Mouse (Mus musculus): ENCODE measurements around the gene Phf21a. TPM values are rescaled to one million over a fixed set of nuclear protein-coding genes. Genes with fewer than 3 reads are reported as not detected.
"Not testable (repeated sequence)": the region's sequence is repeated elsewhere in the genome, so short reads cannot be mapped to it uniquely, and the experiment has no call there.

The Phf21a gene
- total and polyA plus RNA-seq, 2 experiments from 2014 or later: 34.4 to 146 TPM

GRCm38 (mm10) chr2:92395535-92395934, 302.6 kb downstream of the Phf21a start:
- H3K4me1 ChIP-seq (ENCODE audit: insufficient read depth): peaks cover 29% of the 10 kb centered on the region

GRCm38 (mm10) chr2:92397436-92397835, 304.5 kb downstream of the Phf21a start:
- H3K9me3 ChIP-seq (ENCODE audit: low read length): no peaks in the 10 kb centered on the region
- no peaks in the 10 kb centered on the region for H3K27me3 ChIP-seq (ENCODE audit: insufficient read depth, low read length)
- DNase-seq: no peak
- no peak for ATAC-seq
- TF ChIP-seq CTCF (IDR thresholded peaks at IDR 0.05; ENCODE audit: low read depth): no peak
- peaks cover 15% of the 10 kb centered on the region for H3K4me1 ChIP-seq (ENCODE audit: insufficient read depth)
- no peak overlapping the region for H3K4me3 ChIP-seq (ENCODE audit: low read depth, low read length)
- no peak overlapping the region for H3K27ac ChIP-seq (ENCODE audit: low read depth, low read length)
- no peak overlapping the region for H3K9ac ChIP-seq
- H3K36me3 ChIP-seq (ENCODE audit: insufficient read depth): no peaks in the 10 kb centered on the region
- WGBS: 83% methylated on average over 1 of the region's 1 CpGs
- peak overlapping the region; percentile 31; the same call in 1 of the 2 replicates for H3K4me2 ChIP-seq (ENCODE audit: low read depth)

More at GRCm38 (mm10) chr2:92395535-92395934, 302.6 kb downstream of the Phf21a start:
- WGBS: 91% methylated on average over 3 of the region's 3 CpGs
- DNase-seq (no peak), ATAC-seq (no peak)
- Histone ChIP-seq H3K4me3 (ENCODE audit: low read depth, low read length) (no peak overlapping the region), H3K27me3 (ENCODE audit: insufficient read depth, low read length) (no peaks in the 10 kb centered on the region), H3K36me3 (ENCODE audit: insufficient read depth) (no peaks in the 10 kb centered on the region), H3K9ac (no peak overlapping the region), H3K4me2 (ENCODE audit: low read depth) (no peak overlapping the region), H3K27ac (ENCODE audit: low read depth, low read length) (no peak overlapping the region), H3K9me3 (ENCODE audit: low read length) (no peaks in the 10 kb centered on the region)
- no peak for TF ChIP-seq CTCF (IDR thresholded peaks at IDR 0.05; ENCODE audit: low read depth)

- Histone ChIP-seq H3K36me3 (ENCODE audit: insufficient read depth) (peaks cover 16% of the 10 kb centered on the region), H3K4me3 (ENCODE audit: low read depth, low read length) (peak overlapping the region; percentile 76), H3K4me2 (ENCODE audit: low read depth) (peak overlapping the region; percentile 80)
- H3K27me3 ChIP-seq (ENCODE audit: insufficient read depth, low read length); H3K4me1 ChIP-seq (ENCODE audit: insufficient read depth); H3K9ac ChIP-seq; H3K27ac ChIP-seq (ENCODE audit: low read depth, low read length); ATAC-seq; DNase-seq; H3K9me3 ChIP-seq (ENCODE audit: low read length): not testable (repeated sequence)
- 39% methylated on average over 4 of the region's 4 CpGs for WGBS
Observed at GRCm38 (mm10) chr2:92399877-92400276, 307.0 kb downstream of the Phf21a start.

- H3K27ac ChIP-seq (ENCODE audit: low read depth, low read length): peak overlapping the region; percentile 77
- ATAC-seq (peak; percentile 14), DNase-seq (peak; percentile 56)
- H3K4me3 ChIP-seq (ENCODE audit: low read depth, low read length): peak overlapping the region; percentile 76
- peak overlapping the region; percentile 93 for H3K9ac ChIP-seq
- H3K4me1 ChIP-seq (ENCODE audit: insufficient read depth): peaks cover 9% of the 10 kb centered on the region
- H3K9me3 ChIP-seq (ENCODE audit: low read length): no peaks in the 10 kb centered on the region
- peaks cover 24% of the 10 kb centered on the region for H3K36me3 ChIP-seq (ENCODE audit: insufficient read depth)
- TF ChIP-seq CTCF (IDR thresholded peaks at IDR 0.05; ENCODE audit: low read depth): no peak
- peak overlapping the region; percentile 80 for H3K4me2 ChIP-seq (ENCODE audit: low read depth)
- H3K27me3 ChIP-seq (ENCODE audit: insufficient read depth, low read length): no peaks in the 10 kb centered on the region
- under 1% methylated on average over 22 of the region's 22 CpGs for WGBS
Observed at GRCm38 (mm10) chr2:92400682-92401081, 307.8 kb downstream of the Phf21a start.

- DNase-seq (peak; percentile 48), ATAC-seq (peak; percentile 73)
- Histone ChIP-seq H3K36me3 (ENCODE audit: insufficient read depth) (peaks cover 28% of the 10 kb centered on the region), H3K9me3 (ENCODE audit: low read length) (no peaks in the 10 kb centered on the region), H3K4me2 (ENCODE audit: low read depth) (peak within 1 kb of the TSS; percentile 80), H3K9ac (peak within 1 kb of the TSS; percentile 93), H3K4me1 (ENCODE audit: insufficient read depth) (peaks cover 9% of the 10 kb centered on the region), H3K4me3 (ENCODE audit: low read depth, low read length) (peak within 1 kb of the TSS; percentile 76), H3K27me3 (ENCODE audit: insufficient read depth, low read length) (no peaks in the 10 kb centered on the region), H3K27ac (ENCODE audit: low read depth, low read length) (peak within 1 kb of the TSS; percentile 77)
- under 1% methylated on average over 37 of the region's 59 CpGs for WGBS
- no peak for TF ChIP-seq CTCF (IDR thresholded peaks at IDR 0.05; ENCODE audit: low read depth)
Observed at GRCm38 (mm10) chr2:92401091-92401561, 308.2 kb downstream of the Phf21a start, which contains the start of gene Mapk8ip1. Gene Mapk8ip1 (minus strand): TSS chr2:92401263.

GRCm38 (mm10) chr2:92402591-92403326, 309.8 kb downstream of the Phf21a start:
- no peak overlapping the region for H3K4me2 ChIP-seq (ENCODE audit: low read depth)
- 62% methylated on average over 4 of the region's 4 CpGs for WGBS
- TF ChIP-seq CTCF (IDR thresholded peaks at IDR 0.05; ENCODE audit: low read depth): no peak
- DNase-seq (no peak), ATAC-seq (peak; percentile 17; the same call in 1 of the 2 replicates)
- peaks cover 40% of the 10 kb centered on the region for H3K36me3 ChIP-seq (ENCODE audit: insufficient read depth)
- peaks cover 9% of the 10 kb centered on the region for H3K4me1 ChIP-seq (ENCODE audit: insufficient read depth)
- peak overlapping the region; percentile 59 for H3K27ac ChIP-seq (ENCODE audit: low read depth, low read length)
- no peaks in the 10 kb centered on the region for H3K9me3 ChIP-seq (ENCODE audit: low read length)
- H3K27me3 ChIP-seq (ENCODE audit: insufficient read depth, low read length): no peaks in the 10 kb centered on the region
- no peak overlapping the region for H3K4me3 ChIP-seq (ENCODE audit: low read depth, low read length)
- no peak overlapping the region for H3K9ac ChIP-seq

GRCm38 (mm10) chr2:92403776-92404319, 310.9 kb downstream of the Phf21a start:
- H3K27ac ChIP-seq (ENCODE audit: low read depth, low read length): no peak overlapping the region
- WGBS: 95% methylated on average over 5 of the region's 5 CpGs
- H3K27me3 ChIP-seq (ENCODE audit: insufficient read depth, low read length): no peaks in the 10 kb centered on the region
- no peak overlapping the region for H3K4me2 ChIP-seq (ENCODE audit: low read depth)
- H3K4me3 ChIP-seq (ENCODE audit: low read depth, low read length): no peak overlapping the region
- TF ChIP-seq CTCF (IDR thresholded peaks at IDR 0.05; ENCODE audit: low read depth): no peak
- peaks cover 8% of the 10 kb centered on the region; the same call in 1 of the 2 replicates for H3K4me1 ChIP-seq (ENCODE audit: insufficient read depth)
- H3K36me3 ChIP-seq (ENCODE audit: insufficient read depth): peaks cover 51% of the 10 kb centered on the region
- no peak for ATAC-seq
- no peak overlapping the region for H3K9ac ChIP-seq
- no peak for DNase-seq
- no peaks in the 10 kb centered on the region for H3K9me3 ChIP-seq (ENCODE audit: low read length)
